In the genomic region with DNA sequence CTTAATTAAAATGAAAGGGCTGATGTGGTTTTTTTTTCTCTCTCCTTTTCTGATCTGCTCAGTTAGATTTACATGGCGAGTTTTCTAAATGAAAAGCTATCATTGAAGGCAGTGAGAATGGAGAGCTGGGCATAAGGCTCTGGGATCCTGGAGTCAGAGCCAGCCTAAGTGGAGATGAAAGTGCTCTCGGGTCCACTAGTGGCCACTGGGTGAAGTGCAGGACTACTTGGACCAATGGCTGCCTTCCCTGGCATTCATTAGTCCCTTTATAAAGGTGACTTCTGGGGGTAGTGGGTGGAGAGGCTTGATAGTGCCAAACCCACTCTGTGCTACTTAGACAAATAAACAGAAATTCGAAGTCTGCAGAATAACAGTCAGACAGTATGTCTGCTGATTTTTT, we compare ENCODE assay signal across 8 mouse cellular contexts. TPM values are rescaled to one million over a fixed set of nuclear protein-coding genes. Genes with fewer than 3 reads are reported as not detected.
A peak's percentile ranks its signal among the peaks of the same experiment; 100 is the strongest.
DNase-seq lines count a peak whose midpoint lies in the region; ATAC-seq lines count a peak whose summit lies in the region.

No protein-coding gene starts in this region.

- DNase-seq in heart, adult 11 months: peak; percentile 89
- no peak for DNase-seq in heart, embryonic 10.5 days (ENCODE audit: low spot score)
- peak; percentile 13 for DNase-seq in right cerebral cortex, postnatal 4 days
- DNase-seq in right cerebral cortex, adult 18-20 months: no peak
- peak; percentile 1 for DNase-seq in c-Kit-positive CD71-positive TER-119-negative erythroid progenitor cells, embryonic 14.5 days (ENCODE audit: low read depth)
- peak; percentile 27 for DNase-seq in naive thymus-derived CD4-positive, alpha-beta T cell, adult 2 months (ENCODE audit: low read depth)
- no peak for DNase-seq in forebrain, embryonic 11.5 days (ENCODE audit: low spot score)
- no peak for DNase-seq in ovary, adult 18-20 months (ENCODE audit: low spot score)

- H3K4me3 ChIP-seq in heart, embryonic 10.5 days: no peak overlapping the region
- no peak overlapping the region for H3K4me3 ChIP-seq in forebrain, embryonic 11.5 days (ENCODE audit: low read depth, low read length)

- H3K9ac ChIP-seq in forebrain, embryonic 11.5 days (ENCODE audit: low read length): no peak overlapping the region

- ATAC-seq in forebrain, embryonic 11.5 days (replicated peaks; ENCODE audit: low FRiP score): no peak

- H3K27me3 ChIP-seq in heart, embryonic 10.5 days (ENCODE audit: insufficient read depth, poor library complexity, severe bottlenecking): no peaks in the 10 kb centered on the region
- no peaks in the 10 kb centered on the region for H3K27me3 ChIP-seq in forebrain, embryonic 11.5 days (ENCODE audit: control insufficient read depth, insufficient read depth, low read length)

- WGBS in heart, embryonic 10.5 days: 85% methylated on average over 3 of the region's 3 CpGs
- WGBS in forebrain, embryonic 11.5 days: 85% methylated on average over 3 of the region's 3 CpGs

- H3K36me3 ChIP-seq in heart, embryonic 10.5 days: no peaks in the 10 kb centered on the region
- no peaks in the 10 kb centered on the region for H3K36me3 ChIP-seq in forebrain, embryonic 11.5 days (ENCODE audit: control insufficient read depth, insufficient read depth, low read length)

- H3K9me3 ChIP-seq in heart, embryonic 10.5 days: no peaks in the 10 kb centered on the region
- no peaks in the 10 kb centered on the region for H3K9me3 ChIP-seq in forebrain, embryonic 11.5 days (ENCODE audit: control insufficient read depth, low read length)

- no peak overlapping the region for H3K4me2 ChIP-seq in forebrain, embryonic 11.5 days (ENCODE audit: low read depth, low read length, severe bottlenecking)

- H3K4me1 ChIP-seq in heart, embryonic 10.5 days: no peaks in the 10 kb centered on the region; the same call in 1 of the 2 replicates
- no peaks in the 10 kb centered on the region for H3K4me1 ChIP-seq in forebrain, embryonic 11.5 days (replicated peaks; ENCODE audit: control insufficient read depth, insufficient read depth, low read length)

- H3K27ac ChIP-seq in heart, embryonic 10.5 days: no peak overlapping the region
- H3K27ac ChIP-seq in forebrain, embryonic 11.5 days (ENCODE audit: low read depth, low read length): no peak overlapping the region

RNA-seq across cellular contexts. Expression of a gene that starts 5.0 kb away (rescaled TPM):
- 1.2 and 2.6 TPM in 2 replicates for polyA plus RNA-seq in heart, embryonic 10.5 days (2016; fragmentation: Nextera tagmentation; extraction: Ambion mirVana)
- 7.5 and 8.6 TPM in 2 replicates for polyA plus RNA-seq in forebrain, embryonic 11.5 days (2014; fragmentation: Nextera tagmentation; extraction: Ambion mirVana)

Comparison
In these comparisons a context has a peak if more than half of its experiments do, and no peak if none do; other contexts are left out.
1. DNase-seq: peak in heart, adult 11 months (single experiment), right cerebral cortex, postnatal 4 days (single experiment), c-Kit-positive CD71-positive TER-119-negative erythroid progenitor cells, embryonic 14.5 days (single experiment) and naive thymus-derived CD4-positive, alpha-beta T cell, adult 2 months (single experiment); none in heart, embryonic 10.5 days (single experiment), right cerebral cortex, adult 18-20 months (single experiment), forebrain, embryonic 11.5 days (single experiment) and ovary, adult 18-20 months (single experiment).